Mouse (Mus musculus): ENCODE measurements around the gene Slc1a4. TPM values are rescaled to one million over a fixed set of nuclear protein-coding genes. Genes with fewer than 3 reads are reported as not detected.

Slc1a4 gene
- polyA plus RNA-seq (2017; shearing (Covaris generic)), result 0.45 TPM

DNA sequence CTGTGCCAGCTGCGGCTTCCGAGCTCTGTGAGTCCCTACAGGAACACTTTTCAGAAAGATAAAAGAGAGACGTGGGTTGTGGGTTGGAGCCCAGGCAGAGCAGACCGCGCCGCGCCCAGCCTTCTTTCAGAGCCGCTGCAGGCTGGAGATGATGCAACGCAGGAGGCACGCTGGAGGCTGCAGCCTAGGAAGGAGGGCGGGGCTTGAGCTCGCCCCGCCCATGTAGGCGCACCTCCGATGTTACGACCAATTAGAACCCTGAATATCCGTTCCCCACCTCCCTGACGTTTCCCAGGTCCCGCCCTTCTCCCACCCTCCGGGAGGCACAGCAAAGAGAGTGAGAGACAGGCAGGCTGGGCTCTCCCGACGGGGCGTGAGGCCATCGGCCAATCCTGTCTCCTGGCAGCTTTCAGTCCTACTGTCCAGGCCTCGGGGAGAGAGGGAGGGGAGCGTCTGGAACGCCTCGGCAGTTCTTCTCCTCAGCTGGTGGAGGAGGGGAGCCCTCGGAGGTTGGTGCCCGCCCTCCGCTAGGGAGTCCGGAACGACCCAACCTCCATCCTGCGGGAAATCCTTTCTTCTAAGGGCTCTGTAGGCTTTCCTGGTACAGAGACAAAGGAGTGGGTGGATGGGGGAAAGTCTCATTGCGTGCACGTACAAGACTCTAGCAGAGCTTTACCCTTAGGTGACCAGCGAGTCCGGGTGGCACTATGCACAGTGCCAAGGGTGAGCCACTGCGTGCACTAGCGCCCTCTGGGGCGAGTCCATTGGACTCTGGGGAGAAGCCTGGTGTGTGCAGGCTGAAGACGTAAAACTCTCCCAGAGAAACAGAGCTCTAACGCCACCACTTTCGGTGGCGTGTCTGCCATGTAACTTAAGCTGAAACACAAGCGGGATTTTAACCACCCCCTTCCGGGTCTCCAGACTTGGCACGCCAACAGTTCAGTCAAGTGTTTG, at the start of gene Slc1a4:
Slc1a4 (minus strand) TSS at position 153 of the 954 bp plus-strand sequence.

Other genes starting within 250 kb of the Slc1a4 start
- gene Actr2, start 219.8 kb downstream of the Slc1a4 start, polyA plus RNA-seq (2017; shearing (Covaris generic)), result 181 TPM
- gene Rab1a, start 131.3 kb downstream of the Slc1a4 start, polyA plus RNA-seq (2017; shearing (Covaris generic)), result 117 TPM
- gene Cep68, start 83.3 kb downstream of the Slc1a4 start, polyA plus RNA-seq (2017; shearing (Covaris generic)), result 26.6 TPM
- gene Sertad2, start 210.5 kb upstream of the Slc1a4 start, polyA plus RNA-seq (2017; shearing (Covaris generic)), result 22.0 TPM